Mouse (Mus musculus) lung, embryonic 16.5 days (tissue): ENCODE measurements at regions not wholly inside any gene's neighbourhood (a gene's known extent, or its start where the extent isn't known, plus 50 kb on each side); places are given as distances from the start of the nearest gene placed in this dataset.
A peak's percentile ranks its signal among the peaks of the same experiment; 100 is the strongest.

Source experiments
- ATAC-seq: fragments of 200-750 bp; cut with Nextera tagmentation; 2 replicates; pipeline ENCODE4 v1.8.0; 2017; ENCODE audit warnings: low read depth, mild to moderate bottlenecking, moderate library complexity
- H3K27ac ChIP-seq: fragments of 300-500 bp; sonication (generic); 2 replicates; pipeline ENCODE4 v1.5.1; 2014; ENCODE audit warnings: mild to moderate bottlenecking, control low read depth, low read length
- H3K27me3 ChIP-seq: fragments of 300-500 bp; sonication (generic); 2 replicates; pipeline ENCODE4 v1.6.1; 2014; ENCODE audit warnings: low read depth, low read length, mixed read lengths; ENCODE audit not compliant: control insufficient read depth, insufficient read depth
- H3K36me3 ChIP-seq: fragments of 300-500 bp; sonication (generic); 2 replicates; pipeline ENCODE4 v1.6.1; 2014; ENCODE audit warnings: low read length; ENCODE audit not compliant: control insufficient read depth, insufficient read depth
- H3K4me1 ChIP-seq: fragments of 300-500 bp; sonication (generic); replicated peaks from 2 replicates; pipeline ENCODE4 v1.6.1; 2014; ENCODE audit warnings: low read length, mixed read lengths; ENCODE audit not compliant: control insufficient read depth, insufficient read depth
- H3K4me2 ChIP-seq: fragments of 300-500 bp; sonication (generic); 2 replicates; pipeline ENCODE4 v1.6.1; 2014; ENCODE audit warnings: low read depth, low read length, control low read depth
- H3K4me3 ChIP-seq: fragments of 300-500 bp; sonication (generic); 2 replicates; pipeline ENCODE4 v1.5.1; 2014; ENCODE audit warnings: mild to moderate bottlenecking, low read length, control low read depth
- H3K9ac ChIP-seq: fragments of 300-500 bp; sonication (generic); 2 replicates; pipeline ENCODE4 v1.6.1; 2014; ENCODE audit warnings: low read length, control low read depth
- H3K9me3 ChIP-seq: fragments of 300-500 bp; sonication (generic); 2 replicates; pipeline ENCODE4 v1.6.1; 2016; ENCODE audit warnings: low read length; ENCODE audit not compliant: control insufficient read depth
- WGBS: fragments of 180-500 bp; shearing (Covaris S2); extraction: QIAGEN DNeasy Blood & Tissue Kit; methylation state at CpG from one replicate; pipeline ENCODE4 v1.1.7; 2014; 5-methylcytosine and 5-hydroxymethylcytosine counted together

DNA sequence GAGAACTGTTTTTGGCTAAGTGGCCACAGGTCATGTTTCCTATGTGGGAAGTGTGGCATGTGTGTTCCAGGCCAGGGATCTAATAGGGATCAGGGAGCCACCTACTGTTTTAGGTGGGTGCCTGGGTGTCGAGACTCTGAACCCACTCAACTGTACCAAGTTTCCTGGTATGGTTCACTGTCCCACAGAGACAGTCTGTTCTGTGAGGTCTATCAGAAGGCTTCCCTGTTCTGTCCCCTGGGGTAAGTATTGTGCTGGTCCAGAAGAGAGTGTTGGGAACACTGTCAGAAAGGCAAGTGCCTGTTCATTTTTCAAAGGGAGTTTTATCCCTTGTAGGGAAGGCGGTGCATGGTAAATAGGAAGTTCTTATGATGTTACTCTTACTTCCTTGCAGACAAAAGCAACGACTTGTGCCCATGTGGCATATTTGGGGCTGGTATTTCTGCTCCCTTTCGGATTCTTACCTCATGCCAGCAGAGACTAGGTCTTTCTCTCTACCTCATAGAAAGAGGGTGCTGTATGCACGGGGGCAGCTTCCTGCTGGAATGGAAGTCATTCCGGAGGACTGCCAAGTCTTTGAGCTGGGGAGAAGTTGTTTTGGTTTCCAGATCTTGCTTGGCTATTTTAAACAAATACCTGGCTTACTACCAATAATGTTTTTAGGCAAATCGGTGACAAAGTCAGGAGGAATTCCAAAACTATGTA, 377.7 kb upstream of the Mmadhc start:
- no peaks in the 10 kb centered on the region for H3K36me3 ChIP-seq
- H3K27me3 ChIP-seq = no peaks in the 10 kb centered on the region
- H3K9me3 ChIP-seq = no peaks in the 10 kb centered on the region
- H3K4me1 ChIP-seq = no peaks in the 10 kb centered on the region
- 64% methylated on average over 7 of the region's 7 CpGs for WGBS
- no peak overlapping the region for H3K27ac ChIP-seq
- H3K9ac ChIP-seq = no peak overlapping the region
- no peak overlapping the region for H3K4me2 ChIP-seq
- no peak; the same call in 1 of the 2 replicates for ATAC-seq
- H3K4me3 ChIP-seq = no peak overlapping the region

DNA sequence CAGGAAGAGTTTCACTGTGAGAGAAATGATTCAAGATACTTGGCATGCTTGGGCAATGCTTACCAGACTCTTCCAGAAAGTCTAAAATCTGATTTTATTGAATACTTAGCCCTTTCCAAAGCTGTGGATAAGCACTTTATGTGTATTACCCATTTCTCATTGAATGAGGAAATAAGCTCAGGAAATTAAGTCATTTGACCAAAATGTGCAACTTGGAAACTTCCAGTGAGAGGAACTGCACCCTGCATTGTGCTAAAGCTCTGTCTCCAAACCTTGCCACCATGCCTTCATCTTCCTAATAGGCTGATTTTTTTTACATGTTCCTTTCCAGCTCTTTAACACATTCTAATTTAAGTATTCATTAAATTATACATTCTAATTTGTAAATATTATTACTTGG, 372.7 kb upstream of the Mmadhc start:
- Histone ChIP-seq H3K36me3 (no peaks in the 10 kb centered on the region), H3K9ac (no peak overlapping the region), H3K4me3 (no peak overlapping the region), H3K27me3 (no peaks in the 10 kb centered on the region), H3K4me2 (no peak overlapping the region), H3K9me3 (no peaks in the 10 kb centered on the region), H3K27ac (no peak overlapping the region), H3K4me1 (no peaks in the 10 kb centered on the region)
- no peak for ATAC-seq

DNA sequence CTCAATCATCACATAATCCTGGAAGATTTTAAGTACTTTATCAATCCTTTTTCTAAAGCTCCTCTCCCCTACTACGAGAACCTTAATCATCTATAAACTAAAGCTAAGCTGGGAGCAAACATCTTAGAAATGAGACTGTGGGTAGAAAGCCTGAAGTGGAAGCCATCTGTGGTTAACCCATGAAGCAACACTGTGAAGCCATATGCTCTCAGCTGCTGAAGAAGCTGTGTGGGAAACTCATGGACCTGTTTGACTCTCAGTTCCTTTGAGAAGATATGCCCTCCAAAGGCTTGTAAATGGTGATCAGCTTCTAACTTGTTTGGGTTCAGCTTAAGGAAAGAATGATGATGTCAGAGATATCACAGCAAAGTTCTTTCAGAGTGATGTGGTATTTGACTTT, 372.2 kb upstream of the Mmadhc start:
- H3K4me1 ChIP-seq = no peaks in the 10 kb centered on the region
- WGBS = 48% methylated on average over 1 of the region's 1 CpGs
- H3K4me3 ChIP-seq = no peak overlapping the region
- H3K27me3 ChIP-seq = no peaks in the 10 kb centered on the region
- no peak overlapping the region for H3K4me2 ChIP-seq
- H3K36me3 ChIP-seq = no peaks in the 10 kb centered on the region
- no peaks in the 10 kb centered on the region for H3K9me3 ChIP-seq
- H3K27ac ChIP-seq = no peak overlapping the region
- no peak for ATAC-seq
- H3K9ac ChIP-seq = no peak overlapping the region

DNA sequence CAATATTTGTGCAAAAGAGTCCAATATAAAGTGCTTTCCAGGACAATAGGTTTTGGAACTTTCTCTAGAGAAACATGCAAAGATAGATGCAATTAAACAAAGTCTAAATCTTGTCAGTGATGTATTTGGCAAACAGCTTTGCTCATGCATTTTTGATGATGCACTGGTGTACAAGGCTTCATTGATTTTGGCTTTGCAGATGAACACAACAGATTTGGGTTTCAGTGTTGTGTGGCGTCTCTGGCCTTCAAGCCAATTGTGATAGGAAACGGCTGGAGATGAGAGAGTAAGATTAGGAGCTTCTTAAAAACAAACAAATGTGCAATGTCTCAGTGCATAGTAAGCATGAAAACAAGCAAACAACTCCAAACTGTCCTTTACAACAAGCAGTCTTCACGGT, 370.6 kb upstream of the Mmadhc start:
- no peaks in the 10 kb centered on the region for H3K9me3 ChIP-seq
- no peak overlapping the region for H3K4me3 ChIP-seq
- H3K36me3 ChIP-seq = no peaks in the 10 kb centered on the region
- ATAC-seq = 0 out of 2 replicates have a peak, but pooled peaks have one; percentile 23
- WGBS = 49% methylated on average over 3 of the region's 3 CpGs
- H3K4me1 ChIP-seq = no peaks in the 10 kb centered on the region
- no peak overlapping the region for H3K27ac ChIP-seq
- H3K9ac ChIP-seq = no peak overlapping the region
- H3K4me2 ChIP-seq = no peak overlapping the region
- no peaks in the 10 kb centered on the region for H3K27me3 ChIP-seq

DNA sequence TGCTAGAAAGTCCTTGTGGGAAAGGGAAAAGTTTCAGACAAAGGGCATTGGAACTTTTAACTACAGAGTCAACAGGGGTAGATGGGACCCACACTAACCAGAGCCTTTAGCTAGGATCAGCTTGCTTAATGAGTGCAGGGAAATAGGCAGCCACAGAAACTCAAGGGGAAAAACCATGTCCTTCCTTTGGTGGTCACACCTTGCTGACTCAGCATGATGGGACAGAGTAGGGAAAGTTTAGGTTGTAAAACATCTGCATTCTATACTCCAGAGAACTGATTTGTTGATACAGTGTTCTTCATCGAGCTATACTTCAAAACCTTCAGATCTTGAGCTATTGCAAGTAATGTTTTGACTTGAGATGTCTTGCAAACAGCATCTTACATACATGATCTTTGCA, 365.9 kb upstream of the Mmadhc start:
- H3K36me3 ChIP-seq = no peaks in the 10 kb centered on the region
- no peak overlapping the region for H3K4me2 ChIP-seq
- H3K4me1 ChIP-seq = no peaks in the 10 kb centered on the region
- H3K9me3 ChIP-seq = no peaks in the 10 kb centered on the region
- 74% methylated on average over 1 of the region's 1 CpGs for WGBS
- no peak for ATAC-seq
- H3K9ac ChIP-seq = no peak overlapping the region
- H3K4me3 ChIP-seq = no peak overlapping the region
- no peak overlapping the region for H3K27ac ChIP-seq
- no peaks in the 10 kb centered on the region for H3K27me3 ChIP-seq

DNA sequence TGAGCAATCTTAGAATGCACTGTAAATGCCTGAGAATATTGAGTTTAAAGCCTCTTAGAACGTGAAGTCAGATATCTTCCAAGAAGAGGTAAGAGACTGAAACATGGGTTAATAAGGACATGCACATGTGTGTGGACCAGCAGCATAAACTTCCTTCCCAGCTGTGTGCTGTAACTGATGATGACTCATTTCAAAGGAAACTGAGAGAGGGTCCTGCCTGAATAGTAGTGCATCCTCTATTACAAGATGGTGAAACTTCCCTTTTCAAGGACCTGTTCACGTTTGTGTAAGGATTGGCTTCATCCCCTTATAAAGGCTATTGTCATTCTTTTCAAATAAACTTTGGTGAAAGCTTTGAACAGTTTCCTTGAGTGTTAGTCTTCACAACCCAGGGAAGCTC, 363.4 kb upstream of the Mmadhc start:
- WGBS = 53% methylated on average over 2 of the region's 2 CpGs
- ATAC-seq = no peak
- Histone ChIP-seq H3K4me2 (no peak overlapping the region), H3K4me3 (no peak overlapping the region), H3K9ac (no peak overlapping the region), H3K27me3 (no peaks in the 10 kb centered on the region), H3K4me1 (no peaks in the 10 kb centered on the region), H3K36me3 (no peaks in the 10 kb centered on the region), H3K27ac (no peak overlapping the region), H3K9me3 (no peaks in the 10 kb centered on the region)

DNA sequence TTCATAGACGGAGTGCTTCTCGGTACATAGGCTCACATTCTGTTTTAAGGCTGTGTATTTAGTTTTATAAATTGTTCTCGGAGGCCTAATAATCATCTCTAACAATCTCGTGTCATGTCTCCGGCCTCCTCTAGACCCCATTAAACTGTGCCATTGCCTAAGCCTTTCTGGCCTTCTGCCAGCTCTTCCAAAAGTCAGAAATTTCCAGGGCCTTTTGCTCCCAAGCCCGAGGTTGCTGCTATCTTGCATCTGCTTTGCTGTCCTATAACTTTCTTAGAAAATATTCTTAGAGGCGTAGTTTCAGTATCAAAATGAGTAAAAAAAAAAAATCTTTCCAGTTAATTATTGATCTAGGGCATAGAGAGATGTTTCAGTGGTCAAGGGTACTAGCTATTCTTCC, 361.2 kb upstream of the Mmadhc start:
- H3K27ac ChIP-seq = no peak overlapping the region
- WGBS = 55% methylated on average over 7 of the region's 7 CpGs
- no peak for ATAC-seq
- 0 out of 2 replicates have a peak, but pooled peaks cover 2% of the 10 kb centered on the region for H3K4me1 ChIP-seq
- H3K4me2 ChIP-seq = no peak overlapping the region
- H3K9ac ChIP-seq = no peak overlapping the region
- H3K9me3 ChIP-seq = no peaks in the 10 kb centered on the region
- no peaks in the 10 kb centered on the region for H3K36me3 ChIP-seq
- H3K27me3 ChIP-seq = no peaks in the 10 kb centered on the region
- H3K4me3 ChIP-seq = no peak overlapping the region

DNA sequence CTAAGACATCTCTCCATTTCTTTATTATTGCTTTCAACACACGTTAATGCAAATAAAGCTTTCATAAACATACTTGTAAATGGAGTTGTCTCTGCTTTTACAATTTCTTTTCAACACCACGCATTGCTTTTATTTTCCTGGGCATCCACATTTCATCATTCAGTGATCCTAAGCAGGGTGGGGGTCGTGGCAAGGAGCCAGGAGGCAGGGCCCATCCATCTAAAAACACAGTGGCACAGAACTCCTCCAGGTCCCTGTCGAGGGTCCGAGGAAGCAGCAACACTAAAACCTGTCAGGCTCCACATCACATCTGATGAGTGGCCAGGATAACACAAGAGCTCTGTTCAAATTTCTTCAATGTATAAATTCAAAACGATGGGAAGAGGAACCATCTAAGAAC, 359.8 kb upstream of the Mmadhc start:
- Histone ChIP-seq H3K27ac (no peak overlapping the region), H3K36me3 (no peaks in the 10 kb centered on the region), H3K4me2 (no peak overlapping the region), H3K27me3 (no peaks in the 10 kb centered on the region), H3K4me1 (0 out of 2 replicates have a peak, but pooled peaks cover 2% of the 10 kb centered on the region), H3K9ac (no peak overlapping the region), H3K9me3 (no peaks in the 10 kb centered on the region), H3K4me3 (no peak overlapping the region)
- WGBS = 71% methylated on average over 6 of the region's 6 CpGs
- no peak for ATAC-seq

DNA sequence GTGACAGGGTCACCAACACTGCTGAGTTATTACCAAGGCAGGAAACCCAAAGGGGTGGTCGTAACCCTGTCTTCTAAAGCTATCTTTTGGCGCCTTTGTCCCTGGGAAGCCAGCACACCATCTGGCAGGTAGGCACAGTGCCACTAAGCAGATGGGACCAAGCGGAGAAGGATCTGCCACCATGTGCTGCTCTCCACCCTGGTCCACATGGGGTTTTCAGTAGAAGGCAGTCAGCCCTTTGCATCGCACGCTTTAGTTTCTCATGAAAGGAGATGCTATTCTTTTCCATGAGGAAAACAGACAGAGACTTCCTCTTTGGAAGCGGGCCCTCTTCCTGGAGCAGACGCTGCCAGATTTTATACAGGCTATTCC, 358.3 kb upstream of the Mmadhc start:
- WGBS = 62% methylated on average over 7 of the region's 7 CpGs
- Histone ChIP-seq H3K4me1 (0 out of 2 replicates have a peak, but pooled peaks cover 2% of the 10 kb centered on the region), H3K27me3 (no peaks in the 10 kb centered on the region), H3K36me3 (no peaks in the 10 kb centered on the region), H3K27ac (no peak overlapping the region), H3K9me3 (no peaks in the 10 kb centered on the region), H3K9ac (no peak overlapping the region), H3K4me3 (no peak overlapping the region), H3K4me2 (no peak overlapping the region)
- ATAC-seq = no peak
